Mouse (Mus musculus) CH12F3 (cell line): ENCODE results near the gene Dnali1.

Experiments
- in situ Hi-C: fragments of 300-500 bp; cut with MboI; formaldehyde crosslinking; loops from 2 replicates; pipeline ENCODE4 v1.14.3; 2020; ENCODE audit warnings: low sequenced_read_pairs

The Dnali1 gene

DNA sequence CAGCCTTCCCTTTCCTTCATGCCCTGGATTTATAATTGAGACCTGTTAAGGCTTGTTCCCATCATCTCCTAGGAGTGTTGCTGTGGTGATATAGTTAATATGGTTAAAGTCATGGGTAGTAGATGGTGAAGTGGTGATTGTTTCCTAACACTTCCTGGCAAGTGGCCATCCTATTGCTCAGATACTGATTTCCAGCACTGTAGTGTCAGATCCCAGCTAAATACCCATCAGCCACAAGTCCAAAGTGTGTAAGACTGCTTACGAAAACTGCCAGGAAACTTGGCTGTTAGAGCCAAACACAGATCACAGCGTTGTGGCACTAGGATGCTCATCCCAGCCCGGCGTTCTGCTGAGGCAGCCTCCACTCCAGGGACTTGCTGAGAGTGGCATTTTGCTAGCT is 31.2 kb downstream of the Dnali1 start:
- in situ Hi-C loops, result no loop called here

DNA sequence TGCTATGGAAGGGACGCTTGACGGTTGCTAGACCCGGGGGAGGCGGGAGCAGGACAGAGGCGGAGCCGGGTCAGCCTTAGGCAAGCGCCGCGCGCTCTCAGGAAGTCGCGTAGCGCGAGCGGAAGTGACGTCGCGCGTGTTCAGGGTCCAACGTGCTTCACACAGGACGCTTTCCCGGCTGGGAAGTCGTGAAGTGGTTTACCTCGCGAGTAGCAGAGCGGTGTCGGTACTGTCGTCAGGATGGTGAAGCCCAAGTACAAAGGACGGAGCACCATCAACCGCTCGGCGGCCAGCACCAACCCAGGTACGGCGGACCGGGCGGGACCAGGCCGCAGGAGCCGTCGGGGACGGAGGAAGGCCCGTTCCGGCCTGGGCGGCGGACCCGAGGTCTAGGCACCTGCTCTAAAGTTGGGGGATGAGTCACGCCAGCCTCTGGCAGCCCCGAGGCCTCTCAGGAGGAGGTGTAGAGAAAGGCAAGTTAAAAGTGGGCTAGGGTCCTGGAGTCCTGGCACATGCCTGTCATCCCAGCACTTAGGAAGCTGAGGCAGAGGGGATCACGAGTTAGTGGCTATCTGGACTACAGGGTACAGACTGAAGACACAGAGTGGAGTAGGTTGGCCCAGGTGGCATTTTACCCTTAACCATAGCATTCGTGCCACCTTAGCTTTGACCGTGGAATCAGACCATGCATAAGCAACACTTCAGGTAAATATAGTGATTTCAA is 35.5 kb downstream of the Dnali1 start:
- in situ Hi-C loops, result no loop called here

DNA sequence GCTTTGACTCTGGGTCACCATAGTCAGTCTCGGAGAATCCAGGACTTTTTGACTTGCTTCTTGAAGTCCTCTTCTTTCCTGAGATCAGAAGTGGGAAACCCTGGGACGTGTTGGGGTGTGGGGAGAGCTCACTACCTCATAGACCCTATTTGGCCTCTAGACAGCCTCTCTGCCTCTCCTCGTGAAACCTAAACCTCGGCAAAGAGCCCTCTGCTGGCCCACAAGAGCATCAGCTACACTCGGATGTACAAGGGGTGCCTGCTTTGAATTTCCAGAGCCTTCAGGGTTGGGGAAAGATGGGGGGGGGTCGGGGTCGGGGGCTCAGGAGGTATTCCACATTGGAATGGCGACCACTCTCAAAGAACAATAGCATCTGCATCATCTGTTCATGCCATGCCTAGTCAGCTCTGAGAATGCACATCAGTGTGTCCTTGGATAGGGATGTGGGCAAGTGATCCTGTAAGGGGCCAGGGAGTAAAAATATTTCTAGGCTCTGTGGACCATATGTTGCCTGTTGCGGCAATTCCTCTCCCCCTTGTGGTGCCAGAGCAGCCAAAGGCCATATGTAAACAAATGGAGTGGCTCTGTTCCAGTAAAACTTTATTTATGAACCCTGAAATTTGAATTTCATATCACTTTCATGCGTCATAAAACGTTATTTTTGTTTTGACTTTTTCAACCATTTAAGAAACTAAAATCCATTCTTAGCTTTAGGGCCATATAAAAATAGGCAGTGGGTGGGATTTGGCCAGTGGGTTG is 44.5 kb downstream of the Dnali1 start:
- in situ Hi-C loops, result no loop called here

DNA sequence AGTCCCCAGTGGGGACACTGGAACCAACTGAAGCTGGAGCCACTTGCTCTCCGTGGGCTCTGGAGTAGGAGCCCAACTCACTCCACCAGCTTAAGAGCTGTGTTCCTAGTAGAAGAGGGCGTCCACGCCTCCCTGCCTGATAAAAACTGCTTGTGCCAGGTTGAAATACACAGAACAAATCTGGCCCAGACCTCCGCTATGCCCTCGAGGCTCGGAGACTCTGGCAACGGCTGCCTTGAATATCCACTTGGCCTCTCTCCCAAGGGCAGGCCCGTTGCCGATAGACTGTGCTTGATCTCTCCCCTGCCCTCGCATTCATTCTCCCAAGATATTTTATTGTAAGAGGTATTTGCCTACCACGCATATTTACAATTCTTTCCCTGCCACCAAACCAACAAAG is 48.1 kb downstream of the Dnali1 start:
- in situ Hi-C loops, result no loop called here

DNA sequence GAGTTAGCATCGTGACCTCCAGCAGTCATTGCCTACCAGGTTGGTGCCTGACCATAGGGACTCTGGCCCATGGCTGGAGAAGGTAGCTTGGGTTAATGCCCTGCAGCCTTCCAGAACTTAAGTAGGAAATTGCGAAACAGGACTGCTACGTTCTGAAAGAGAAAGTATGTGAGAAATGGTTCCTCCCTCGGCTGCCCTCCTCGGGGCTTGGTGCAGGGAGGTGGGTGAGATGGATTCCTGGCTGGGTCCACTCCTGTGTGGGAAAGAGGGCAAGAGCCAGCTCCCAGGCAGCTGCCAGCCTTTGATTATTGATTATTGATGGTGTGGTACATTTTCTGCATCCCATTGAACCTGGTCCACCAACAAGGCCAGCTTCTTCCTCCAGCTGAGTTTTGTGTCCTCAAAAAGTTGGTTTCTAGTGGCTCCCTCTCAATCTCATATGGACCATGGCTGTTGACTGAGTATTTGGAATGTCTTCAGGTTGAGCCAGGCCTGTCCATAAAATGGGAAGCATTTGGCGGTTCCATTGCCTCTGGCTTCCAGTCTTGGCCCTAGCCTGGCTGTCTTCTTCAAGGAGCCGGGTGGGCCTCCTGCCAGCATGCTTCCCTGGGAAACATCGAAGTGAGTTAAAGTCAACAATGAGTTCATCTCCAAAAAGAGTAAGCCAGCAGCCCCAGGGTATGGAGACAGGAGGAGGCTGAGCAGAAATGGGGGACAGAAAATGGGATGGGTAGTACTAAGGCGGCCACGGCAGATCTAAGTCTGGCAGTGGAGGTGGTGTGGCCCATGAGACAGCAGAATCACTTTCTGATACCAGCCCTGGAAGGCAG is 49.5 kb downstream of the Dnali1 start, which contains the start of gene Gnl2:
Gnl2 (plus strand) TSS at position 780 of the 830 bp plus-strand sequence.
- in situ Hi-C loops, result no loop called here

DNA sequence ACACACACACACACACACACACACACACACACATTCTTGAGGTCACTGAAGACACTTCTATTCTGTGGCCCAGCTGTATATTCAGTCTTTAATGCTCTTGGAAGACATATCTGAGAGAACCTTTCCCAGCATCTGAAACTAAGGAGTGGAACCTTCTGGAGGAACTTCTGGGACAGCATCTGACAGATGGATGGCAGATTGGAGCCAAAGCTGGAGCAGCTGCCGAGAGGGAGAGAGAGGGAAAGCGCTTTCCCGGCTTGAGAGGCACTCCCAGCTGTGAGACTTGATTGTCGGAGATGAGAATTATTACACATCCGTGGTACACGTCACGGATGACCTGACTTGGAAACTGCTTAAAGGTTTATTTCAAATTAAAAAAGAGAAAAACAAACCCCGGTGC is 56.8 kb downstream of the Dnali1 start:
- in situ Hi-C loops, result no loop called here

DNA sequence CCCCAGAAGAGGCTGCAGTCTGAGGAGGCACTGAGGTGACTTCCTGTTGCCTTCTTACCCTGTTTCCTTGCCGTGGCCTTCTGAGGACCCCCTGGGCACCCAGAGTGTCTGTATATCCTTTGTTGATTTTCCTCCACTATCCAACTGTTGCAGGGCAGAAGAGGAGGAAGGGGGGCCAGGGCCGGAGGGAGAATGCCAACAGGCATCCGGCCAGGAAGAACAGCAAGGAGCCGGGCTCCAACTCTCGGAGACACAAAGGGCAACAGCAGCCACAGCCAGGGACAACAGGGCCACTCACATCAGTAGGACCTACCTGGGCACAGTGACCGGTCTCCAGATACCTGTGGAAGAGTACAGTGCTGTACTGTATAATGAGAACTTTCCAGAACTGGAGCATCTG is 57.3 kb downstream of the Dnali1 start:
- in situ Hi-C loops, result no loop called here

DNA sequence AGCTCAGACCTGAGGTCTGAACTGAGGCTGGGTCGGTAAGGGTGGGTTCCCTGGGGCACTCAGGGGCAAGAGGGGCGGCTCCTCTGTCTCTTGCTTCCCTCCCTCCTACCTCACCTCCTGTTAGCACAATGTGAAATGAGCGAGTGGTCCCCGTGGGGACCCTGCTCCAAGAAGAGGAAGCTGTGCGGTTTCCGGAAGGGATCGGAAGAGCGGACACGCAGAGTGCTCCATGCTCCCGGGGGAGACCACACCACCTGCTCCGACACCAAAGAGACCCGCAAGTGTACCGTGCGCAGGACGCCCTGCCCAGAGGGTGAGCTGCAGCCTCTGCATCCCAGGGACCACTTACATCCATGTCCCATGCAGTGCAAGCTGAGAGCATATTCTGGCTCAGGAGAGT is 58.0 kb downstream of the Dnali1 start:
- in situ Hi-C loops, result no loop called here
